Mouse (Mus musculus) thymus, postnatal 14 days (tissue): Measurements from ENCODE around the gene S100a3.

Source experiments
- DNase-seq: peaks from one replicate; pipeline ENCODE4 v3.0.0; 2021

Gene S100a3

DNA sequence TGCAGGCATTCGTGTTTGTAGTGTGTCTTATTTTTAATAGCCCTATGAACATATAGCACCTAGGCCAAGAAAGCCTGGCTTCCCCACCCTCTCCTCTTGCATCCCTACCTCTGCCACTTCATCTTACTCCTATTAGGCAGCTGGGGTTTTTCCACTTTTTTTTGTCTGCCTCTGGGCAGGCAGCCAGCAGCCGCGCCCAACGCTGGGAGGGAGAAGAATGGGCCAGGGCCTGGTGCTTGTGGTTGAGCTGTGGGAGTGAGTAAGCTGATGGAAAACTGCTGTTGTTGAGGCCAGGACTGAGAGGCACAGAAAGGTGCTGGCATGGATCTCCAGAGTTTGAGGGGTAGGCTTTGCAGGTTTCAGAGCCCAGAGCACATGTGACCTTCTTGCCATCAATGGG, 44.0 kb downstream of the S100a3 start:
- DNase-seq: no peak

DNA sequence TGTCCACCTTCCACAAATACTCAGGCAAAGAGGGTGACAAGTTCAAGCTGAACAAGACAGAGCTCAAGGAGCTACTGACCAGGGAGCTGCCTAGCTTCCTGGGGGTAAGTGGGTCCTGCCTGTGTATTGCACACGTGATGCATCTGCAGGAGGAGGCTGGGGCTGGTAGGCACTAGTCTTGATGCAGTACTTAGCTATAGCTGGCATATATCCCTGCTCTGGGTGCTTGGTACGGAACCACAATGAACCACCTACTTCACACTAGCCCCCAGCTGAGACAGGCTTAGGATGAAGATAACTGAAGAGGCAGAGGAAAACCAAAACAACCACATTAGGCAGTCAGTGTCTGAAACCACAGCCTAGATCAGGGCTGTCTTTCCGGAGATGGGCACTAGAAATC, 44.7 kb downstream of the S100a3 start:
- no peak for DNase-seq

DNA sequence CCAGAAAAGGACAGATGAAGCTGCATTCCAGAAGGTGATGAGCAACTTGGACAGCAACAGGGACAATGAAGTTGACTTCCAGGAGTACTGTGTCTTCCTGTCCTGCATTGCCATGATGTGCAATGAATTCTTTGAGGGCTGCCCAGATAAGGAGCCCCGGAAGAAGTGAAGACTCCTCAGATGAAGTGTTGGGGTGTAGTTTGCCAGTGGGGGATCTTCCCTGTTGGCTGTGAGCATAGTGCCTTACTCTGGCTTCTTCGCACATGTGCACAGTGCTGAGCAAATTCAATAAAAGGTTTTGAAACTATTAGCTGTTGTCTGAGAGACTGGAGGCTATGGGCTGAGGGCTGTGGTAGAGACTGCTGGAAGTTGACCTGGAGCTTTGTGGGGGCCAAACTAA, 45.4 kb downstream of the S100a3 start:
- no peak for DNase-seq

DNA sequence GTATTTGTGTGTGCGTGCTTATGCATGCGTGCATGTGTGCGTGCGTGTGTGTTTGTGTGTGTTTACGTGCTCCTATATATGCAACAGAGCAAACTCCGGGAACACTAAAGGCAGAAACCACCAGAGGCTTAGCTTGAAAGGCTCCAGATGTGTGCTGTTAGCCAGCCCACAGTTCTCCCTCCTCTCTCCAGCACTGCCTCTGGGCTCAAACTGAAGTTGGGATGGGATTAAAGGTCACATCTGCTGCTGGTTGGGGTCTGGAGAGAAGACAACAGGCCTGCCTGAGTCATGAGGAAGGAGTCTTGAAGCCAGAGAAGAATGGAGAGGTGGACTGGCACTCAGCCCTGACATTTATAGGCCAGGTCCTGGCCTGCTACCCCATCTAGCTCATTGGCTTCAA, 45.8 kb downstream of the S100a3 start:
- no peak for DNase-seq

DNA sequence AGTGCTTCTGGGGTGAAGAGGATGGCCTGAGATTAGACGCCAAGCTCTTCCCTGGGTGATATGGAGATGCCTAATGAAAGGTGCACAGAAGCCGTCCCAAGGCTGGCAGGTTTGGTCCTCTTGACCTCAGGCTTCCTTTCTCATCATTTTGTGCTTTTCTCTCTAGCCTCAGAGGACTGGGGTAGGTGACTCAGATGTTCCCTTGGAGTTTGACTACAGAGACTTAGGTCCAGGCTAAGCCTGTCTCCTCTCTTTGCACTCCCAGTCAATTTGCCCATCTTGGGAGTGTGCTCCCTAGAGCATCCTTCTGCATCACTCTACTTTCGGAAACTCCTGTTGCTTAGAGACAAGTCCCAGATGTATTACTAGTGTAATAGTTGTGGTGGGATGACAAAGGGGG, 47.0 kb downstream of the S100a3 start:
- no peak for DNase-seq

DNA sequence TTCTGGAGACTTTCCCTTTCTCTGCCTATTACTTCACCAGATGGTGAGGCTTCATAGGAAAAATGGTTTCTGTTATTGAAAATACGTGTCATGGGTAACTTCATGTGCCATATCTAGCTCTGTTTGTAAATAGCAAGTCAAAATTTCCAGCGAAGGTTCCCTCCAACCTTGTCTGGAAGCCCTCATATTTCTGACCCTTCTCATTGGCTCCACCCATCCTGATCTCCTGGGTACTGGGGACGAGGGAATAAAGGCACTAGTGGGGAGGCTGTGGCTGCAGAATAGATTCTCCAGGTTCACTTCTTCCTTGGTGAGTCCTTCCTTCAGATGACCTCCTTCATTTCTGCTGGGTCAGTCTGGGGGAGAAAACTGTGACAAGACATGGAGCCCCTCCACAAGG, 47.8 kb downstream of the S100a3 start, which contains the start of gene S100a5:
TSS of gene S100a5 (plus strand) at position 301 of the 400 bp plus-strand sequence.
- DNase-seq: no peak

DNA sequence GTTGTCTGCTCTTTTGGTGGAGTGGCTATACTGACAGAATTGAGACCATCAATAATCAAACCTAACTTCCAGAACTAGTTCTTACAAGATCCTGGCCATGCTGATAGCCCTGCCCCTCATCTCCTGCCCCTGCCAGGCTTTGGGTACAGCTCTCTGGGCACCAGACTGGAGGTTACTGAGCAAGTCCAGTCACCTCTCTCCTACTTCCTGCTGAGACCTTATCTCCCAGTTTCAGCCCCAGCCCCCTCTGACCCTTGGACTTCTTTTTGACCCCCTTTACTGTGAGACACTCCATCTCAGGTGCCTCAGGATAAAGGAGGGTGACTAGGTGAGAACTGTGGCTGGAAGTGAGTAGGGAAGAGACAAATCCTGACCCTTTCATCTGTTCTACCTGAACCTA, 48.7 kb downstream of the S100a3 start:
- no peak for DNase-seq

DNA sequence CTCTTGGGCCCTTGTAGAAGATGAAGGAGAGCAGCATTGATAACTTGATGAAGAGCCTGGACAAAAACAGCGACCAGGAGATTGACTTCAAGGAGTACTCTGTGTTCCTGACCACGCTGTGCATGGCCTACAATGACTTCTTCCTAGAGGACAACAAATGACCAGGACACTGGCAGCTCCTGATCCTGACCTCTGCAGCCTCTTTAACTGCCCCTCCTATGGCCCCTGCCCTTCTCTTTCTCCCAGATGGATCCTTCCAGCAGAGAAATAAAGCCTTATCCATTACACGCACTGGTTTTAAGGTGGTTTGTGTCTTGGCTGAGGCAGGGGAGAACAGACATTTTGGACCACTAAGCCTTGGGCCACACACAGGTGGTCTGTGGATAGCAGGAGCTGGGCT, 51.1 kb downstream of the S100a3 start:
- DNase-seq: no peak

DNA sequence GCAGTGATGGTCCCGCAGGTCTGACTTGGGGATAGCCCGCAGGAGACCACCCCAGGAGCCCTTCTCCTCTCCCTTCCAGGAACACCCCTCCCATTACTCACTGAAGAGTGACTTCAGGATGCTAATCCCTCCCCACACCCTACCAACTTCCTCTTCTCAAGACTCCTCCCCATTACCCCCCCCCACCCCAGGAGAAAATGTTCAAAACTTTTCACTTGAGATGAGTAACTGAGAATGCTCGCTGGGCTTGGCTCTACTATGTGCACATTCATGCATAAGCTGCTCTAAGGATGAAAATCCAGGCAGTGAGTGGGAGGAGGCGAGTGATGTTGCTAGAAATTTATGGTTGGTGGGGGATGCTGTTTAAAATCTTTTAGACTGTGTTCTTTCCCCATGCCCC, 51.7 kb downstream of the S100a3 start:
- DNase-seq: no peak

DNA sequence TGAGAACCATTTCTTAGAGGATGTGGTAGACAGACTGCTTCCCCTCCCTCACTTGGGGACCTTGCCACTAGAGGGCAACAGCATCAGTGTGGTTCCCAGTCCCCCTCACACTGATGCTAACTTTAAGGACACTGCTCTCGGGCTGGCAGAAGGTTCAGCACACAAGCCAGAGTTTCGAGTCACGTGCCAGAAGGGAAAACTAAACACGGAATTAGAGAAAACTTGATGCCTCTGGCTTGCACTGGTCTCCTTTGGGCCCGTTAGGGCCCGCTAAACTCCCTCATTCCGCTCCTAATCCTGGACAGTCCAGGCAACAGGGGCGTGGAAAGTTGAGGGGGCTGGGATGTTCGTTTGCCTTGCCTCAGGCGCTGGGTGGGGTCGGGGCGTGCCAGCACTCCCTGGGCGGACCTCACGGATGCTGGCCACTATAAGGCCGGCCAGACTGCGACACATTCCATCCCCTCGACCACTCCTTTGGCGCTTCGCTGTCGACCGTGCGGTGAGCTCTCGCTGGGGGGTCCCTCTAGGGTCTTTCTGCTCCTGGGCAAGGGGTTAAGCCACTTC, 52.4 kb downstream of the S100a3 start, which contains the start of gene S100a6:
TSS of gene S100a6 (plus strand) at position 155 of the 564 bp plus-strand sequence.
- peak; percentile 88 for DNase-seq

DNA sequence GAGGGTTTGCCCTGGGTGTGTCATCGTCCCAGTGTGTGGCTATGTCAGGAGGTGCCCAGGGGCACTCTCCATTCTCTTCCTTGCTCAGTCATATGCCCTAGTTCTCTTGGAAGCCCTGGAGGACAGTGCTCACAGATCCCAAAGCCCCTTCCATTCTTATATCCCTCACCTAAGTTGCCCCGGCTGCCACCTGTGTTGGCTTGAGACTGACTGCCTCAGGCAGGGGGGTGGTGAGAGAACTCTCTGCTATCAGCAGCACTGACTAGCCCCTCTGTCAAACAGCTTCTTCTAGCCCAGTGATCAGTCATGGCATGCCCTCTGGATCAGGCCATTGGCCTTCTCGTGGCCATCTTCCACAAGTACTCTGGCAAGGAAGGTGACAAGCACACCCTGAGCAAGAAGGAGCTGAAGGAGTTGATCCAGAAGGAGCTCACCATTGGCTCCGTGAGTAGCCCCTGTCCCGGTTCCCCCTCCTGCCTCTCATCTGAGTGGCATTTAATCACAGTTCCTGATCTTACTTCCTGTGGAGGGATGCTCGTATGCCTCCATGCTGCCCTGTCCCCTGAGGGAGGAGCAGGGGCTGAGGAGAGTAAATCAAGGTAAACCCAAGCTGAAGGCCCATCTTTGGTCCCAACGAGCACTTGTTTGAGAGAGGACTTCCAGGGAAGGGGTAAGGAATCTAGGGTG, 53.2 kb downstream of the S100a3 start:
- no peak for DNase-seq

DNA sequence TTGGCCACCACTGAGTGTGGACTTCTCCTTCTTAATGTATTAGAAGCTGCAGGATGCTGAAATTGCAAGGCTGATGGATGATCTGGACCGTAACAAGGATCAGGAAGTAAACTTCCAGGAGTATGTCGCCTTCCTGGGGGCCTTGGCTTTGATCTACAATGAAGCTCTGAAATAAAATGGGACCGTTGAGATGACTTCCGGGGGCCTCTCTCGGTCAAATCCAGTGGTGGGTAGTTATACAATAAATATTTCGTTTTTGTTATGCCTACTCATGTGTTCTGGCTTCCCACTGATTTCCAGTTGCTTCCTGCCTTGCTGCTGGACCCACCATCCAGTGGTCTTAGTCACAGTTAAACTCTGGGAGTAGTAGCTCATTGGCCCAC, 53.8 kb downstream of the S100a3 start:
- no peak for DNase-seq

DNA sequence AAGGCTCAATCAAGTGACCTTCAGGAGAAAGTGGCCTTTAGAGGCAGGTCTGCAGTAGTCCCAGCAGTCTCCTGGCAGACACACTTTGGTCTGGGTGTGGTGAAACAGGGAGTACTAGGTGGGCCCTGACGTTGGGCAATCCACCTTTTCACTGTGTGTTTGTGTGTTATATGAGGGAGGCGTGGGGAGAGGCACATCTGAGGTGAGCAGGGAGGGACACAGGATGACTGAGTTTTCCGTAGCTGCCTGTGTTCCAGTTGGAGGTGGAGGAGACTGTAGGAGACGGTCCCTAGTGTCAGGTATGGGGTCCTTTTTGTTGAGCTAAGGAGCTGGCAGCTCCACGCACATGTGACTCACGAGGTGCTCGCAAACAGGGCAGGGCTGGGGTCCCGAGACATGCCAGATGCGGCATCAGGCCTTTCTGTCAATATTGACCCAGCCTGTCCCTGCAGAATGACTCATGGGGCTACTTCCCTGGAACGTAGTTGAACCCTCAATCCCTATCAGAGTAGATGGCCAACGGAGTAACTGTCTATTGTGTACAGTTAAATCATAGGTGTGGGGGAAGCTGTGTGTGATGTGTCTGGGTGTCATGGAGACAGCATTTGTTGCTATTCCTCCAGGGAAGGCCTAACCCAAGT, 54.4 kb downstream of the S100a3 start:
- DNase-seq: no peak

DNA sequence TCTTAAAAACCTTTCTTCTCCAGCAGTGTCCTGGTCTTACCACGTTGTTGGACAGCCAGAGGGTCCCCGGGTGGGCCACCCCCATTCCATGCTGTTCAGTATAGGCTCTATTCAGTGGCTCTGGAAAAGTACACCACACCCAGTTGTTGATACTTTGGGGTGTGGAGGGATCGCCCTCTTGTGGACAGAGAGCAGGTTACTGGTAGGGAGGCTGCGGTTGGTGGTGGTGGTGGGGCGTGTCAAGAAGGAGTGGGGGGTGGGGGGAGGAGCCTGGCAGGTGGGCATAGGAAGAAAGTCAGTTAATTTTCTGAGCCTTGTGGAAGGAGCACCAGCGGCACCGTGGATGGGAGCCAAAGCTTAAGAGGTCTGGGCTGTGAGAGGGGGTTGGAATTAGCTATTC, 55.0 kb downstream of the S100a3 start:
- peak; percentile 88 for DNase-seq

DNA sequence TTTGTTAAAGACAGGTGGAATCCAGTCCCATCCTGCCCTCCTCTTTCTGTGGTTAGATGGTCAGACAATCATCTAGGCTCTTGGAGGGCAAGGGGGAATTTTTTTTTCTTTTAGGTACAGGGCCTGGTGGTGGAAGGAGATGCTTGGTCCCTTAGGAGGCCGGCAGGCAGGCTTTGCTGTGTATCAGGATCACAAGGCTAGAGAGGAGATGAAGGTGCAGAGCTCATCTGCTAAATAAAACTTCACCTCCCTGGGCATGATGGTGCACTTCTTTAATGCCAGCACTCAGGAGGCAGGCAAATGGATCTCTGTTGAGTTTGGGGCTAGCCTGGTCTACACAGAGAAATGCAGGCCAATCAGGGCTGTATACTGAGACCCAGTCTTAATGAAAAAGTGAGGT, 55.5 kb downstream of the S100a3 start:
- DNase-seq: no peak

DNA sequence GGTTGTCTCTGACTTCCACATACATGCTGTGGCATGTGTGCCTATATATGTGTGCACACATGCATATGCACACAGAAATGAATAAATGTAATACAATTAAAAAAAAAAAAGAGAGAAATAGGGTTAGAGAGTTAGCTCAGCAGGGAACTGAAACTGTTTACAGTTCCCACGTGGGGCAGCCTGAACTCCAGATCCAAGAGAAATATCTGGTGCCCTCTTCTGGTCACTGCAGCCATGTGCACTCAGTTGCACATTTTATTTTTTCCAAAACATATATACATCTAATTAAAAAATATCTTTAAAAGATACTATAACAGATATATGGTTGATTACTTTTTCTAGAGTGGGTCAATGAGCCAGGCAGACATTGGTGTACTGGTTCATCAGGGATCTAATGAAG, 57.2 kb downstream of the S100a3 start:
- DNase-seq: no peak

DNA sequence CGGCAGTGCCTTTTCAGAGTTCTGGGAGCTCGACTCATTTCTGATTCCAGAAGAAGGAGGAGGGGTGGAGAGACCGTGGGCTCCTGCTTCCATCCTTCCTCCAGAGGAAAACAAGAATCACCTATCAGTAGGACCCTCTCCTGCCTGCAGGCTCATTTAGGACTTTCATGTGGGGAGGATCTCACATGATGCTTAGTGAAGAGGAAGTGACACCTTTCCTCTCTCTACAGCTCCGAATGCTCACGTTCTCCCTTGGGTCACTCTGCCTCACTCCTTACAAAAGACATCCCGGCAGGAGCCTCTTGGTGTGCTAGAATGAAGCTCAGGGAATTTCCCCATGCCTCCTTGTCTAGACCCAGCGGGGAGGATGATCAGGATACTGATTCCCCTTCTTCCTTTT, 61.2 kb downstream of the S100a3 start:
- DNase-seq: no peak

DNA sequence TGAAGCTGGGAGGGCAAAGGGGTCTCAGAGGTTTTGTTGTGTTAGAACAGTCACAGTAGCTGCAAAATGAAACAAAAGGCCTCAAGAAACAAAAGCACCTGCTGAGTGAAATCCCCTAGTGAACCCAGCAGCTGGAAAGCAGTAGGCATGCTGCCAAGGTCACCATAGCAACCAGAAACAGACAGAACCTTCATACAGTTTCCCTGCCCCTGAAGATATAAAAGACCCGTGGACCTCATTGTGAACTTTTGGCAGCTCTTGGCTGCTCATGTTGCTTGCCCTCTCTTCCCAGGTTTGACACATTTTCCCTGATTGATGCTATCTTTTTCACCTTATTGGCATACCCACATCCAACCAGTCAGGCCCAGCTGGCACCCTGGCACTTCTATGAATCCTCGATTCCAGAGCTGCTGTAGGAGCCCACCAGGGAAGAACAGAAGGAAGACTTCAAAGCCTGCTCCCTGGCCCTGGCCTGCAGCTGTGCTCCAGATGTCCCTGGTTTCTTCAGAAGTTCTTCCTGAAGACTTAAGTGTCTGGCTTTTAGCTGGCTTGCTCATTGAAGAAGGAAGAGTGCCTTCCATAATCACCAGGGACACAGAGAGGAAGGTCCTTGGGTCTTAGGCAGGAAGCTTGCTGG, 63.2 kb downstream of the S100a3 start:
- peak; percentile 58 for DNase-seq

DNA sequence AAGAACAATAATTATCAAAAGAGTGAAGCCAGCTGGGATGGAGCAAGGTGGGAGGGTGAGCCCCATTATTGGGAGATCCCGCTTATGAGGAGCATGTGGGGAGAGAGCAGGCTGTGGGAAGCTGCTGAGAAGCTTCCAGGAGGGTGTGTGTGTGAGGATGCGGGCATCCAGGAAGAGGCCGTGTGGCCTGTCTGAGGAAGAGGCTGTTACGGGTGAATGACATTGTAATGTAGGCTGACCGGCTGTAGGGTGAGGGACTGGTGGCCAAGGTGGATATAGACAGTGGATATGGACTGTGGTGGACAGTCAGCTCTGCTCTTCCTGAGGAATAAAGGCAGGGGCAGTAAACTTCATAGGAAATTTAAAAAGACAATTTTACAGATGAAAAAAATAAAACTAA, 65.1 kb downstream of the S100a3 start:
- no peak for DNase-seq

DNA sequence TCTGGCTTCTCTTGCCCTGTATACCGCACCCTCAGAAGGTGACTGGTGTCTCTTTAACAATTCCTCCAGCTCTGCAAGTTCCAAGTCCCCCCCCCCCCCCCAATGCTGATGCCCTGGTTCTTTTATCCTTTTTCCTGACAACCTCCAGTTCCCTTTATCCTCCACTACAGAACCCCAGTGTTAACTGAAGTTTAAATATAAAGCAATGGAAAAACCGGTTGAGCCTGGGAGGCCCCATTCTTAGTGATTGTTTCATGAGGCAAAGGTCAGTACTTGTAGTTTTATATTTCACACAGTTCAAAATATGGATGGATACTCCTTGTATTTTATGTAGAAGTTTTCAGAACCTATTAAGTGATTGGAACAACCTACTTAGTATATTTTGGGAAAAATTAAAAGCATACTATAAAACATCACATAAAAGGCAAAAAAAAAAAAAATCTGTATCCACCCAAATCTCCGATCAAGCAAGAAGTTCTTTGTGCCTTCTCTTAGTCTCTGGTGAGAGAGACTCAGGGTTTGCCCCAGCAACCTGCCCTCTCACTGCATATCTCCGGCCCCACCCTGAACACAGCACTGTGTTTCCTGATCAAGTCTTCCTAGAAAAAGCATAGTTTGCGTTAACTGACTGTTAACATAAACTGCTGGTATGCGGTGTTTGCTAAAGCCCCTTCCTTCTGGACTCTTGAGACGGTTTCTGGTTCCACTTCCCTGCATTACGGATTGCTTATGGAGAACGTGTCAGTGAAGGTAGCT, 66.1 kb downstream of the S100a3 start:
- no peak for DNase-seq

DNA sequence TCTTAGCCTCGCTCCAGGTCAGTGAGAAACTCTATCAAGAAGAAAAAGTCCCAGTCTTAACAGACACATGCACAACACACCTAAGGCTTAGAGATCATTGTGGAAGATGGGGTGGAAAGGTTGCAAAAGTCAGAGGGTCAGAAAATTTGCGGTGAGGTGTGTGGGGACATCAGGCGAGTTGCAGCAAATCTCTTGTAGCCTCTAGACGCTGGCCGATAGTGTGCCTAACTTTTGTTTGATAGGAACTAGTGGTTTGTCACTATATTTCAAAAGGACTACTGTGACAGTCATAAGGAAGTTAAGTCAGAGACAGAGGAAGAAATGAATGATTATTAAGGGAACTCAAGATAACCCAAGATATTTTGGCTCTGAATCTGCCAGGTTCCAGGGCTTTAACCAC, 67.0 kb downstream of the S100a3 start:
- no peak for DNase-seq

DNA sequence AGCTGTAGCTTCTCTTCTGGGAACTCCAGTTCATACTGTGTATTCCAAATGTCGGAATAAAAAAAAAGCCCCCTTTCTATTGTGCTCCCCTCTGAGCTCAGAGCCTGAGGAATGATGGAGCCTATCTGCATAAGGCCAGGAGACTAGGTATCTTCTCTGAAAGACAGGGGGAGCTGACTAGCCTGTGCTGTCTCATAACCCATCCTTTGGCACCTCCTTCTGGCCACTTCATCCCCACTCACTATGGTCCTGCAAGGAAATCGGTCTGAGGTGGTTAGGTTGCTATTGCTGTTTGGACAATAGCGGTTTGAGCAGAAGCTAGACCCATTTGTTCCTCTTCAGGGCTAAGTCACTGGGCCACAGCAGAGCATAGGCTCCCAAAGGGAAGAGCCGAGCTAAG, 67.4 kb downstream of the S100a3 start:
- DNase-seq: no peak

DNA sequence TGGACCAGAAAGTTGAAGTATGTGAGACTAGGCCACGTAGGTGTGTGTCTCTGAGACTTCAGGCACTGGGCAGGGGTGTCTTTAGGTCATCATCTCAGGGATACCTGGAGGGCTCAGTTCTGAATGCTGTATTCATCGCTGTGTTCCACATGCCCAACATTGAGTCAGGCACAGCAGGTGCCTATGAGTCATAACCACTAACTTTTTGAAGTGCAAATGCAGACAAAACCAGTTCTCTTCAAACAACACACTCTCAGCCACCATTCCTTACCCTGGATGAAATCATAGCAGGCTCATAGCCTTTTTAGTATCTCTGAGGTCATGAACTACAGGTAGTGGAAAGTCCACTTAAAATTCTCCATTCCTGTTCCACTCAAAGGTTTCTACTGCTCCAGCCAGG, 68.9 kb downstream of the S100a3 start:
- DNase-seq: no peak
